Mouse (Mus musculus) mesoderm, embryonic 11.5 days (tissue): ENCODE measurements around the gene Ubqln5.

Experiments
- DNase-seq: peaks from one replicate; pipeline ENCODE4 v3.0.0-alpha.2; 2012; ENCODE audit warnings: low read depth, low spot score

The Ubqln5 gene

GRCm38 (mm10) chr7:104129726-104130125, at the start of gene Ubqln5:
Gene Ubqln5 (minus strand): TSS chr7:104129826.
- DNase-seq: no peak

DNA sequence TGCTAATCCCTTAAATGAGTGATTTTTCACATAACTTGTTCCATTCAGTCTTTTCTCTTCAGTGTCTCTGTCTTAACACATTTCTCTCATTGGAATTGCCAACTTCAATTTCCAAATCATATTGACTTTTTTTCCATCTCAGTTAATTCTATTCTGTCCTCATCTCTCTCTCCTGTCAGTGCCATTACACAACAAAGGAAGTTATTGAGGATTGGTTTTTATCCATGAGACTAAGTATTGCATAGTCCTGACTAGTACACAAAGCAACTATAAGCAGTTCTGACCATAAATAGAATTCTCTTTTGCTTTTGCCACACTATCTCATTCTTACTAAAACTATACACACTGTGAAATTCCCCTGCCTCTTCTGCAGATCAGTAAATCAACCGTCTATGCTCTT, 49.4 kb upstream of the Ubqln5 start:
- no peak for DNase-seq

DNA sequence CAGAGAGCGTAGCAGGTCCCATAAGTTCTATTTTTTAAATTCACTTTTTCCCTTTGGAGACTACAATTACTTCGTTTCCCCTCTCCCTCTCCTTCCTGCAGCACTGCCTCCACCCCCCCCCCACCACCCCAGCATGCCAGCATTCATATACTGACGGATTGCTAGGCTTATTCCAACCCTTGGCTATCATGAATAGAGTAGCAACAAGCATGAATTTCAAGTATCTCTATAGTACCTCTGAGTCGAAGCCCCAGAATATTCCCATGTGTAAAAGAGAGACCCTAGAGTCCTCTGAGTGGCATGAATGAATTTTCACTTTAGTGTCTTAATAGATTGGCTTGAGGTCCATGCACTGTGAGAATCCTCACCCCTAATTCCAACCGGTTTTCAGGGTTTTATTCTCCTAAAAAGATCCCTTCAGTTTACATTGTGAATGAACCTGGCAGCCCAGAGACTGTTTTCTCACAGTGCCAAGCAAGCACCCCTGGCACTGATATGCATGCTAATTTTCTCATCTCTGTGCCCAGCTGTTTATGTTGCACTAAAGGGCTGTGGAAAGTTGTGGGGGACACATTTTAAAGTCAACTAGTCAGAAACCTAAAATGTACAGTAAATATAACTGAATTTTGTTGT, 48.9 kb upstream of the Ubqln5 start:
- no peak for DNase-seq

GRCm38 (mm10) chr7:104175085-104175484, 45.5 kb upstream of the Ubqln5 start:
- no peak for DNase-seq

- DNase-seq: no peak
Measured at GRCm38 (mm10) chr7:104169634-104170204, 40.1 kb upstream of the Ubqln5 start.

- DNase-seq: no peak
Measured at GRCm38 (mm10) chr7:104167105-104167504, 37.5 kb upstream of the Ubqln5 start.

- no peak for DNase-seq
Measured at GRCm38 (mm10) chr7:104150456-104150855, 20.8 kb upstream of the Ubqln5 start, which contains the start of gene Ubqlnl. Gene Ubqlnl (minus strand): TSS chr7:104150556.

DNA sequence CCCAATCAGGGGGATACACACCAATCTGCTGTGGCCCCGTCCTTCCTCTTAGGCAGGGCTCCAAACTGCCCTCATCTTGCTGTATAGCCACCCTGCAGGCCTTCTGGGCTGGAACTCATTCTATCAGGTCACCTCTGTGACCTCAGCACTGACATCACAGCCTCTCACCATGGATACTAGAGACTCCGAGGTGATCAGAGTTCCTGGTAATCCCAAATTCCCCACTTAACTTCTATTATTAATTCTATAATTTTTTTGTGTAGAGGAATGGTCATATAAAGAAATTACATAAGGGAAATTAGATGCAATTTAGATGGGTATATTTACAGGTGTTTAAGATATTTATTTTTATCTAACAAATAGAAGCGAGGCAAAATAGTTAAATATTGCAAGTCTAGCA, 13.6 kb upstream of the Ubqln5 start, which contains the start of gene Ubqln3:
Ubqln3 (minus strand) TSS at position 101 of the 400 bp plus-strand sequence.
- no peak for DNase-seq

DNA sequence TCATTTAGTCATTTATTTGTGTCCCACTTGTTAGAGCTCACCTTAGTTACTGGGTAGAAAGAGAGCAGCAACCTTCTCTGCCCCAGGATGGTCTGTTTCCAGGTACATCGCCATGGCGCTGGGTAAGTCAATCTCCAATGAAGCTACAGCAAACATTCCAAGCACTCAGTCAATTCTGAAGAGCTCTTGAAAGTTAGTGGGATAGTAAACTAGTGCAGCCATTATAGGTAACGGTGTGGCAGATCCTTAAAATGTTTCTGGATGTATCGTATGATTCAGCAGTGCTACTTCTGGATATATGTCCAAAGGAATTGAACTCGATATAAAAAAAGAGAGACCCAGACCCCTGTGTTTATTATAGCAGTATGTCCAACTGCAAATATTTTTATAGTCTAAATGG, 7.7 kb upstream of the Ubqln5 start, which contains the start of gene Olfr643:
Olfr643 (minus strand) TSS at position 101 of the 400 bp plus-strand sequence.
- no peak for DNase-seq

- no peak for DNase-seq
Measured at GRCm38 (mm10) chr7:104104757-104104972, 25.0 kb downstream of the Ubqln5 start, which contains the start of gene Olfr646. Gene Olfr646 (plus strand): TSS chr7:104104873.

DNA sequence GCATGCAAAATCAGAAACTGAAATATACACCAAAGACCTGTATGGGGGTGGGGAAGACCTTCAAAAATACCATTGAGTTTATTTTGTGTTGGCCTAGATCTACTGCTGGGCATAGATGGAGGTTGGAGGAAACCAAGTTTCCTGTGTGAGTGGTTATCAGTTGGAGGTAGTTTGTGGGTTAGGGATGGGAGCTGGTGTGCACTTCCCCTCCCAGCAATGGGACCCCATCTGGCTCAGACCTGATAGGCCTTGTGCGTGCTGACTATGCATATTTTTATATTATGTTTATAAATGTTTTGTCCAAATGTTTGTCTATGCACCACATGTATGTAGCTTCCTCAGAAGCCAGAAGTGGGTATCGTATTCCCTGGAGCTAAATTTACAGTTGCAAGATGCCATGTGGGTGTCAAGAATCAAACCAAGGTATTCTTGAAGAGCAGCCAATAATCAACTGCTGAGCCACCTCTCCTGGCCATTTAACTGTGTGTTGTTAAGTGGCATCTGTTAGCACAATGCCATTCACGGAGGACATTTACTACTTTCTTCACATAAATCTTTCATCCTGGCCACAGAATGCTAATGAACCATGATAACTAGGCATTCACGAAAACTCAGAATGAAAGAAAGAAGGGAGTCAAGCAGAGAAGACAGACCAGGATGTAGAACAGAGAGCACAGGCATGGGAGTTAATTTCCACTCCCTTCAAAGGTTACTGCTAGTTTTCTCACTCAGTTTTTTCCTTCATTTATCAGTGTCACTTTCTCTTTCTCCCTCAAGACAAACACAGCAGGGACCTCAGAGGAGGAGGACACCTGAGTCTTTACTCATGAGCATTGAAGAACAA, 25.5 kb downstream of the Ubqln5 start:
- DNase-seq: peak; percentile 51

GRCm38 (mm10) chr7:104085365-104085764, 44.3 kb downstream of the Ubqln5 start, which contains the start of gene Olfr645:
Gene Olfr645 (minus strand): TSS chr7:104085465.
- DNase-seq: no peak
